1 mouse cellular context compared by ENCODE assay signal in the genomic region with DNA sequence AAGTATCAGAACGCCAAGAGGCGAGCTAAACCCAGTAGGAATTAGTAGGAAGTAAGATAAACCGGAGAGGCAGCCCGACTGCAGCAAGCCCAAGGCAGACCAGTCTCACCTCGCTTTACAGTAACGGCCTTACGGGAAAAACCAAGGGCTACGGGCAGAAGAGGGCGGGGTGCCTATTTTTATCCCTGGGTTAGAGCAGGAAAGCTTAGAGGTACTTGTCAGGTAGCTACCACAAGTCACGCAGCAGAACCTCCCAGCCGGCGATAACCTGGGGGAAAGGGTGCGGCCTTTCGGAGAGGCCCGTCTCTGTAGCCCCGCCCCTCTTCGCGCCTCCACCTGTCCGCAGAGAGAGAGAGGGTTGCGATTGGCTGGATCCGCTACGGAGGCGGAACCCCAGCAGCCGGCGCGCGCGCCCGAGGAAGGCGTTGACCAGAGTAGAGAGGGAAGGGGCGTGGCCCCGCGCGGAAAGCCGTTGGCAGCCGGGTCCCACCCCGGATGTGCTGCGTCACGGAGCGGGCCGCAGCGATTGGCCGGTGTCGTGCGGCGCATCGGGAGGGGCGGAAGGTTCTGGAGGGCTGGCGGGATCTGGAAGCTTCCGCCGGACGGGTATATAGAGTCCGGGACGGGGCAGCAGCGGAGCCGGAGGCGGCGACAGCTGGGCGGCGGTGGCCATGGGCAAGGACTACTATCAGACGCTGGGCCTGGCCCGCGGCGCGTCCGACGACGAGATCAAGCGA.
TF ChIP-seq lines count a peak whose summit lies in the region.

TSS of gene Tecr (minus strand) at position 311 of the 737 bp plus-strand sequence.
TSS of gene Dnajb1 (plus strand) at position 533 of the 737 bp plus-strand sequence.

TF ChIP-seq in MEL, 35 proteins besides CTCF, POLR2A, EP300 and RAD21 (continued from another document):
- no peak for TF ChIP-seq TAL1 (IDR thresholded peaks at IDR 0.05; ENCODE audit: low read length)
- no peak; the same call in 1 of the 2 replicates for TF ChIP-seq KAT2A (conservative IDR thresholded peaks at IDR 0.05; ENCODE audit: low read depth, low read length)
- TF ChIP-seq UBTF (IDR thresholded peaks at IDR 0.05; ENCODE audit: borderline replicate concordance, insufficient read depth, low read depth, low read length) = no peak
- peak; percentile 54 for TF ChIP-seq ETS1 (IDR thresholded peaks at IDR 0.05; ENCODE audit: low read depth, low read length)
- peak; percentile 82 for TF ChIP-seq HCFC1 (IDR thresholded peaks at IDR 0.05; ENCODE audit: low read depth, low read length)
- TF ChIP-seq ZKSCAN1 (IDR thresholded peaks at IDR 0.05; ENCODE audit: low read depth, low read length) = no peak
- TF ChIP-seq GABPA (IDR thresholded peaks at IDR 0.05; ENCODE audit: low read depth, low read length) = no peak
- no peak for TF ChIP-seq BHLHE40 (IDR thresholded peaks at IDR 0.05; ENCODE audit: borderline replicate concordance, low read depth, low read length)
- TF ChIP-seq ZC3H11A (IDR thresholded peaks at IDR 0.05; ENCODE audit: low read depth, low read length) = no peak
- TF ChIP-seq MYC (IDR thresholded peaks at IDR 0.05; ENCODE audit: low read depth, low read length) = no peak
- peak; percentile 66; the same call in 1 of the 2 replicates for TF ChIP-seq E2F4 (IDR thresholded peaks at IDR 0.05; ENCODE audit: borderline replicate concordance, low read depth, low read length)
- peak; percentile 95 for TF ChIP-seq POLR2AphosphoS2 (IDR thresholded peaks at IDR 0.05; ENCODE audit: low read length)
- no peak for TF ChIP-seq MAFK (IDR thresholded peaks at IDR 0.05; ENCODE audit: borderline replicate concordance, low read depth, low read length)
- TF ChIP-seq MEF2A (IDR thresholded peaks at IDR 0.05; ENCODE audit: extremely low read depth, insufficient replicate concordance, low read depth, low read length, poor library complexity, severe bottlenecking) = no peak
- TF ChIP-seq MXI1 (IDR thresholded peaks at IDR 0.05; ENCODE audit: low read depth, low read length) = peak; percentile 71; the same call in 1 of the 2 replicates
- no peak for TF ChIP-seq MAX (IDR thresholded peaks at IDR 0.05; ENCODE audit: low read length)
- no peak for TF ChIP-seq POLR2AphosphoS5 (IDR thresholded peaks at IDR 0.05; ENCODE audit: borderline replicate concordance, low read depth, low read length)
- TF ChIP-seq GATA1 (IDR thresholded peaks at IDR 0.05; ENCODE audit: low read depth, low read length) = 0 out of 2 replicates have a peak, but pooled peaks have one; percentile 2
- peak; percentile 74 for TF ChIP-seq TCF12 (IDR thresholded peaks at IDR 0.05; ENCODE audit: low read depth, low read length)
- TF ChIP-seq CHD2 (IDR thresholded peaks at IDR 0.05; ENCODE audit: low read length) = no peak
- peak; percentile 78; the same call in 1 of the 2 replicates for TF ChIP-seq ELF1 (IDR thresholded peaks at IDR 0.05; ENCODE audit: low read depth, low read length)
